Mouse (Mus musculus) limb, embryonic 13.5 days (tissue): ENCODE results near the gene AI837181. TPM values are rescaled to one million over a fixed set of nuclear protein-coding genes. Genes with fewer than 3 reads are reported as not detected.

Source experiments
- ATAC-seq: fragments of 200-750 bp; cut with Nextera tagmentation; 2 replicates; pipeline ENCODE4 v1.8.0; 2017; ENCODE audit warnings: low read depth, moderate number of reproducible peaks, moderate TSS enrichment; ENCODE audit not compliant: low FRiP score
- H3K27ac ChIP-seq: fragments of 300-500 bp; sonication (generic); 2 replicates; pipeline ENCODE4 v1.5.1; 2015; ENCODE audit warnings: inconsistent platforms, mild to moderate bottlenecking, moderate library complexity
- H3K27me3 ChIP-seq: fragments of 300-500 bp; sonication (generic); 2 replicates; pipeline ENCODE4 v1.6.1; 2015; ENCODE audit warnings: mild to moderate bottlenecking, inconsistent platforms
- H3K36me3 ChIP-seq: fragments of 300-500 bp; sonication (generic); 2 replicates; pipeline ENCODE4 v1.6.1; 2015; ENCODE audit warnings: inconsistent platforms, mild to moderate bottlenecking, moderate library complexity
- H3K4me1 ChIP-seq: fragments of 300-500 bp; sonication (generic); 2 replicates; pipeline ENCODE4 v1.6.1; 2015; ENCODE audit warnings: inconsistent platforms
- H3K4me2 ChIP-seq: fragments of 300-500 bp; sonication (generic); replicated peaks from 2 replicates; pipeline ENCODE4 v1.6.1; 2015; ENCODE audit warnings: inconsistent platforms, mild to moderate bottlenecking, moderate library complexity
- H3K4me3 ChIP-seq: fragments of 300-500 bp; sonication (generic); 2 replicates; pipeline ENCODE4 v1.5.1; 2015; ENCODE audit warnings: moderate library complexity, mild to moderate bottlenecking, inconsistent platforms
- H3K9ac ChIP-seq: fragments of 300-500 bp; sonication (generic); 2 replicates; pipeline ENCODE4 v1.6.1; 2015; ENCODE audit warnings: mild to moderate bottlenecking, inconsistent platforms
- H3K9me3 ChIP-seq: fragments of 300-500 bp; sonication (generic); 2 replicates; pipeline ENCODE4 v1.6.1; 2016; ENCODE audit warnings: inconsistent platforms
- WGBS: fragments of 180-500 bp; shearing (Covaris S2); methylation state at CpG from one replicate; pipeline ENCODE4 v1.1.7; 2015; 5-methylcytosine and 5-hydroxymethylcytosine counted together
- polyA plus RNA-seq: library from polyadenylated mRNA; unstranded; fragments of >200 nt; fragmentation: Nextera tagmentation; extraction: Ambion mirVana; gene quantifications from 2 replicates; pipeline ENCODE4 v1.2.1, GENCODE M21; 2015

AI837181 gene
- polyA plus RNA-seq, 1 experiment from 2014 or later, result 77.9 TPM

DNA sequence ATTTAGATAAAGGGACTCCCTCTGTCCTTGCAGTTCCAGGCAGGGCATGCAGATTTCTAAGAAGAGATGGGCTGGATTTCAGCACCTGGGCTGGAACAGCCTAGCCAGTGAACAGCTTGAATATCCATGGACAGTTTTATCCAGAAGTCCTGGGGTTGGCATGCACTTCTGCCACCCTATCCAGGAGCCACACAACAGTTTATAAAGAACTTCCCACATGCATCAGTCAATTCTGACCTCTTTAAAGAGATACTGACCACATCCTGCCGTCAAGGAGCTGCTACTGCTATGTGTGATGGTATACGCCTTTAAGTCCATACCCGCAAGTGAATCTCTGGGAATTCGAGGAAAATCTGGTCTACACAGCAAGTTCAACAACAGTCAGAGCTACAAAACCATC is 4.3 kb downstream of the AI837181 start:
- H3K36me3 ChIP-seq, result peaks cover 17% of the 10 kb centered on the region
- H3K4me3 ChIP-seq, result no peak overlapping the region
- no peak overlapping the region for H3K9ac ChIP-seq
- no peak overlapping the region for H3K4me2 ChIP-seq
- H3K27me3 ChIP-seq, result no peaks in the 10 kb centered on the region
- H3K27ac ChIP-seq, result no peak overlapping the region
- WGBS, result 84% methylated on average over 4 of the region's 4 CpGs
- H3K4me1 ChIP-seq, result peaks cover 38% of the 10 kb centered on the region
- no peak for ATAC-seq
- no peaks in the 10 kb centered on the region for H3K9me3 ChIP-seq

DNA sequence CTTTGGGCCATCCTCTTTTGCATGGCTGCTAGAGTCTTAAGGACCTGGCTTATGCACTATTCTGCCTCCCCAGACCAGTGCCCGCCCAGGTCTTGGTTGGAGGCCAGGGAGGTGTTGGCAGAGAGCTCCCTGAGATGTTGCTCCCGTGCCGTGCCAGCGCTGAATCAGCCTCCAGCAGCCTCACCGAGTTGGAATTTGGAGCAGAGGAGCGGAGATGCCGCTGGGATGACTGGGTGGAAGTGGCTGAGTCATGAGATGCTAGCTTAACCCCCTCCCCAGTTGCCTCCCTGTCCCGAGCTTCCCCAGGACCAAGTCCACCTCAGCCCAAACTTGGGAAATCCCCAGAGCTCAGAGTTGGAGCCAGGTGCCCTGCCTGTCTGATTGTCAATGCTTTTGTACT is 4.9 kb downstream of the AI837181 start:
- Histone ChIP-seq H3K27ac (no peak overlapping the region), H3K4me1 (peaks cover 38% of the 10 kb centered on the region), H3K27me3 (no peaks in the 10 kb centered on the region), H3K36me3 (peaks cover 17% of the 10 kb centered on the region), H3K4me2 (no peak overlapping the region), H3K9ac (no peak overlapping the region), H3K4me3 (no peak overlapping the region), H3K9me3 (no peaks in the 10 kb centered on the region)
- ATAC-seq, result no peak
- 69% methylated on average over 8 of the region's 8 CpGs for WGBS

DNA sequence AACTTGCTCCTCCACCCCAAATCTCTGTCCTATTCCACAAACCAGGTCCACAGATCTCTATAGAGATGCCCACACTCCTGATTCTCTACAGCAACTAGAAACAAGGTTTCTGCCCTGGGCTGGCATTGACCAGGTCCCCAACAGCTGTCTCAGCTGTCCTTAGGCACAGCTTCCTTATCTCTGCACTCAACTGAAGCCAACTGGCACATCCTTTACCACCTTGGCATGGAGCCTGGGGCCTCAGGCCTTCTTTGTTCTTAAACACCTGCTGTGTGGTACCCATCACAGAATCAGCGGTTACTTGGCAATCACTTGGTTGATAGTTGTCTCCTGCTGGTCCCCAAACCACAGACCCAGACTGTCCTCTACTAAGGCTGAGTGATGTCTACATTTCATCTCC is 5.5 kb downstream of the AI837181 start:
- 95% methylated on average over 1 of the region's 1 CpGs for WGBS
- H3K27ac ChIP-seq, result no peak overlapping the region
- ATAC-seq, result no peak

DNA sequence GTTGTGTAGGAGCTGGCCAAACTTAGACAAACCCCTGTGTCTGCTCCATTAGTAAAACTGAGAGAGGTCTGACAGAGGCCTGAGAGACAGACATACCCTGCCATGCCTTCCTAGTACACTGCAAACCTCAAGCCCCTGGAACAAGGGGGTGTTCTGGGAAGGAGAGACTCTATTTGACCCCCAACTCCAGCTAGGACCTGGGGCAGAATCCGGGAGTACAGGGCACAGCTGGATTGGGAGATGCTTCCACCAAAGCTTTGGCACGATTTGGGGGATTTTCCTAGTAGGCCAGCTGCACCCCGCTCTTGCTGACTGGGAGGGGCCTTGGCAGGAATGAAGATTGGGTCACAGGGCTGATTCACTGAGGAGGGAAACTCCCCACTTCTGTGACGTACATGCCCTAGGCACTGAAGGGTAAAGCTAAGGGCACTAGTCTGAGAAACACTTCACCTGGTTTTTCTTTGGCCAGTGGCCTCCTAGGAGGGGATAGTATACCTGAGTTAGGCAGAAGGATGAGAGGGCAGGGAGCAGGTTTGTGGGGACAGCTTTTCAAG is 7.0 kb downstream of the AI837181 start:
- no peak for ATAC-seq
- H3K27me3 ChIP-seq, result no peaks in the 10 kb centered on the region
- peak overlapping the region; percentile 70; the same call in 1 of the 2 replicates for H3K27ac ChIP-seq
- no peak overlapping the region for H3K4me2 ChIP-seq
- H3K36me3 ChIP-seq, result peaks cover 4% of the 10 kb centered on the region
- peaks cover 24% of the 10 kb centered on the region for H3K4me1 ChIP-seq
- WGBS, result 79% methylated on average over 4 of the region's 4 CpGs
- no peak overlapping the region for H3K4me3 ChIP-seq
- no peak overlapping the region for H3K9ac ChIP-seq
- H3K9me3 ChIP-seq, result no peaks in the 10 kb centered on the region

More for the DNA sequence above, 5.5 kb downstream of the AI837181 start:
- peaks cover 17% of the 10 kb centered on the region for H3K36me3 ChIP-seq
- no peak overlapping the region for H3K4me3 ChIP-seq
- H3K4me1 ChIP-seq, result peaks cover 38% of the 10 kb centered on the region
- no peak overlapping the region for H3K9ac ChIP-seq
- no peaks in the 10 kb centered on the region for H3K27me3 ChIP-seq
- H3K9me3 ChIP-seq, result no peaks in the 10 kb centered on the region
- H3K4me2 ChIP-seq, result no peak overlapping the region

DNA sequence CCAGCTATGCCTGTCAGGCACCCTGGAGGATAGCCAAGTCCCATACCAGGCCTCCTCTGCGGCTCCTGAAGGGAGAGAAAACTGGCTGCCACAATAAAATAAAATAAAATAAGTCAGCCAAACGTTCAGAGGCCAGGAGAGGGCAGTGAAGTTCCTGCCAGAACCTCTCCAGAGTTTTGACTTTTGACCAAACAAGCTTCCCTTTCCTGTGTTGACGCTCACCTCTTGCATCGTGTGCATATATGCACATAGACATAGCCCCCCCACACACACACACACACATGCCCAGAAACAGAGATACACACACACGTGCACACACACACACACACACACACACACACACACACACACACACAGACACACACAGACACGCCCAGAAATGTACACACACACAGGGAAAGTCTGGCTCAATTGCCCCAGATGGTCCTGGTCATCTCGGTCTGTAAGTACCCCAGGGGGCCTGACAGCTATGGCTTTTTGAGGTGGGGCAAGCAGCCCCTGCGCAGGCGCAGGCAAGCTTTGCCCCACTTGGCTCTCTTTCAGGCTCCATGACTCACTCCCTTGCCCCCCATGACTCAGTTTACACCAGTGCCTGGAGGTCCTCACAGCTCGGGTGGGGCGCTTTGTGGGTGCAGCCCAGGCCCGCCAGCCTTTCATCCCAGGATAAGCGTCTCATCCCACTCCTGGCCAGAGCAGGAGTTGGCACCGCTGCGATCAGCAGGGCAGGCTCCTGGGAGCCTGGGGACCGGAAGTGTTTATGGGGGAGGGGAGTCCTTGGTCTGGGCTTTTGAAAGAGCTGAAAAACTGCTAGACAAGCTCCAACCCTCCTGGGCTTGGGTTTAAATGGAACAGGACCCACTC is 8.3 kb downstream of the AI837181 start:
- Histone ChIP-seq H3K36me3 (no peaks in the 10 kb centered on the region), H3K9ac (peak overlapping the region; percentile 68), H3K4me3 (peak overlapping the region; percentile 37), H3K27me3 (no peaks in the 10 kb centered on the region), H3K4me2 (peak overlapping the region; percentile 75), H3K9me3 (no peaks in the 10 kb centered on the region), H3K4me1 (peaks cover 17% of the 10 kb centered on the region), H3K27ac (peak overlapping the region; percentile 70; the same call in 1 of the 2 replicates)
- ATAC-seq, result 0 out of 2 replicates have a peak, but pooled peaks have one; percentile 40
- WGBS, result 4% methylated on average over 16 of the region's 16 CpGs

- 65% methylated on average over 7 of the region's 7 CpGs for WGBS
- H3K27me3 ChIP-seq, result no peaks in the 10 kb centered on the region
- peak overlapping the region; percentile 75 for H3K4me2 ChIP-seq
- ATAC-seq, result no peak
- peak overlapping the region; percentile 37; the same call in 1 of the 2 replicates for H3K4me3 ChIP-seq
- no peaks in the 10 kb centered on the region for H3K36me3 ChIP-seq
- H3K4me1 ChIP-seq, result peaks cover 17% of the 10 kb centered on the region
- no peak overlapping the region for H3K27ac ChIP-seq
- H3K9me3 ChIP-seq, result no peaks in the 10 kb centered on the region
- peak overlapping the region; percentile 68; the same call in 1 of the 2 replicates for H3K9ac ChIP-seq
These were observed 9.0 kb downstream of the AI837181 start for GRCm38 (mm10) chr19:5433951-5434350.

- Histone ChIP-seq H3K4me1 (peaks cover 21% of the 10 kb centered on the region), H3K27me3 (peaks cover 47% of the 10 kb centered on the region), H3K27ac (no peak overlapping the region), H3K9ac (no peak overlapping the region), H3K36me3 (no peaks in the 10 kb centered on the region), H3K9me3 (peaks cover 14% of the 10 kb centered on the region; the same call in 1 of the 2 replicates), H3K4me2 (no peak overlapping the region), H3K4me3 (no peak overlapping the region)
- no peak for ATAC-seq
- 60% methylated on average over 9 of the region's 9 CpGs for WGBS
These were observed 19.5 kb downstream of the AI837181 start for GRCm38 (mm10) chr19:5444371-5444908.

DNA sequence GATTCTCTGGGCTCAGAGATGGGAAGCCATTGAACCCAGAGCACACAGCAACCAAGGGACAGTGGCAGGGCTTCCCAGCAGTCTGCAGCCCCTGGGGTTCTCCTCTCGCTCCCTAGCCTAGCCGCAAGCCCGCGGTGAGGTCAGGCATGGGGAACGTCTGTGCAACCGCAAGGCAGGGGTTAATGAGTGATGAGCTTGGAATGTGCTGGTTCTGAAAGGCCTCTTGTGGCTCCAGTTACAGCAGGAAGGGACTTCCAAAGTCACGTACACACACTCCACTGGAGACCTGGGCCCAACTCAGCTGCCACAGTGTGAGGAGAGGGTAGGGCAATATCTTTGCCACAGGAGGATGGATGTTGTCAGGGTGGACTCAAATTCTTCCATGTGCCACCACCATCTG is 20.0 kb downstream of the AI837181 start:
- Histone ChIP-seq H3K4me3 (no peak overlapping the region), H3K36me3 (no peaks in the 10 kb centered on the region), H3K4me2 (no peak overlapping the region), H3K27ac (no peak overlapping the region), H3K9me3 (peaks cover 14% of the 10 kb centered on the region; the same call in 1 of the 2 replicates), H3K9ac (no peak overlapping the region), H3K4me1 (peaks cover 21% of the 10 kb centered on the region), H3K27me3 (peaks cover 52% of the 10 kb centered on the region)
- no peak for ATAC-seq
- 30% methylated on average over 7 of the region's 7 CpGs for WGBS

DNA sequence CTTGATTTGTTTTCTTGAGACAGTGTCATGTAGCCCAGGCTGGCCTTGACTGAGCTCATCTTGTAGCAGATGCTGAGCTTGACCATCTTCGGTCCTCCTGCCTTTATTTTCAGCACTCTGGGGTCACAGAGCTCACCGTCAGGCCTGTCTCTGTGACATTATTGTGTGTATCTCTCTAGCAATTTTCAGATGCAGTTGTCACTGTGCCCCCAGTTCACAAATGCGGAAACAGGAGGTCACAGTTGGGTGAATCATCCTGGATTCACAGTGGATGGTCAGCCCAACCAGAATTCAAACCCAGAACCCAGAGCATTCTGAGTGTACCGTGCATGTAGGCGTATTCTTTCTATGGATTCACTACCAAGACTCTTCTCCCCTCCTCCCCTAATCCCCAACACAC is 20.8 kb downstream of the AI837181 start:
- Histone ChIP-seq H3K4me1 (peaks cover 21% of the 10 kb centered on the region), H3K27ac (no peak overlapping the region), H3K4me3 (no peak overlapping the region), H3K9ac (no peak overlapping the region), H3K9me3 (peaks cover 8% of the 10 kb centered on the region; the same call in 1 of the 2 replicates), H3K27me3 (peaks cover 60% of the 10 kb centered on the region), H3K4me2 (no peak overlapping the region), H3K36me3 (no peaks in the 10 kb centered on the region)
- WGBS, result 89% methylated on average over 5 of the region's 5 CpGs
- ATAC-seq, result no peak

DNA sequence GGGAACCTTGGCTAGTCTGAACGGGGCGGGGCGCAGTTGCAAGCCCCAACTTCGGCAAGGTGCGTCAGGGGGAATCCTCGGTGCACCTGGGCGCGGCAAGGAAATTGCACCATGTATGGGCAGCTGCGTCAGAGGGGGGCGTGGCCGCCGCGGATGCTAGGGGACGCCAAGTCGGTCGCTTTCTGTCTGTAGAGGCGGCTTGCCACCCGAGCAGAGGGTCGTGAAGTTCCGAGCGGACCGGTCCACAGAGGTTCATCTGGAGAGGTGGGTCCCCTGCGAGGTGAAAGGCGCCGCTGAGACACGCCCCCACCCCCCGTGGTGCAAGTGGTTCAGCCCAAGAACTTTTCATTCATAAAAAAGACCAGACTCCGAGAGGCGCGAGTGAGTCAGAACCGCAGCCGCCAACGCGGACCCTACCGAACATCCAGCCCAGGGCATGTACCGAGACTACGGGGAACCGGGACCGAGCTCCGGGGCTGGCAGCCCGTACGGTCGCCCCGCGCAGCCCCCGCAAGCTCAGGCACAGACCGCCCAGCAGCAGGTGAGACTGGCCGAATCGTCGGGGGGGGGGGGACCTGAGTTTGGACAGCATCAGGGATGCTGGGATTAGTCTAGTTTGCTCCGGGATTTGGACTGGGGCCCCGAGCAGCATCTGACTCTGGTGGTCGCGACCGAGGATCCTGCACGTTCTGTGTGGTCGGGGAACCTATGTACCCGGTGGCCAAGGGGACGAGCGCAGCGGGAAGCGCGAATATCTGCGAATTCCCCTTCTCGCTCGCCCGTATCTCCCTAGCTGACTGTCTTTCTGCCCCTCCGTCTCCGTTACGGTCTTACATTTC is 22.8 kb downstream of the AI837181 start, which contains the start of gene Fosl1:
TSS of gene Fosl1 (plus strand) at position 33 of the 839 bp plus-strand sequence.
- peak within 1 kb of the TSS; percentile 58 for H3K4me3 ChIP-seq
- WGBS, result under 1% methylated on average over 70 of the region's 70 CpGs
- no peak within 1 kb of the TSS for H3K27ac ChIP-seq
- H3K9ac ChIP-seq, result peak within 1 kb of the TSS; percentile 61
- H3K36me3 ChIP-seq, result no peaks in the 10 kb centered on the region
- peaks cover 21% of the 10 kb centered on the region for H3K4me1 ChIP-seq
- peak; percentile 79; the same call in 1 of the 2 replicates for ATAC-seq
- peaks cover 8% of the 10 kb centered on the region; the same call in 1 of the 2 replicates for H3K9me3 ChIP-seq
- peak within 1 kb of the TSS; percentile 95 for H3K4me2 ChIP-seq
- H3K27me3 ChIP-seq, result peaks cover 62% of the 10 kb centered on the region

DNA sequence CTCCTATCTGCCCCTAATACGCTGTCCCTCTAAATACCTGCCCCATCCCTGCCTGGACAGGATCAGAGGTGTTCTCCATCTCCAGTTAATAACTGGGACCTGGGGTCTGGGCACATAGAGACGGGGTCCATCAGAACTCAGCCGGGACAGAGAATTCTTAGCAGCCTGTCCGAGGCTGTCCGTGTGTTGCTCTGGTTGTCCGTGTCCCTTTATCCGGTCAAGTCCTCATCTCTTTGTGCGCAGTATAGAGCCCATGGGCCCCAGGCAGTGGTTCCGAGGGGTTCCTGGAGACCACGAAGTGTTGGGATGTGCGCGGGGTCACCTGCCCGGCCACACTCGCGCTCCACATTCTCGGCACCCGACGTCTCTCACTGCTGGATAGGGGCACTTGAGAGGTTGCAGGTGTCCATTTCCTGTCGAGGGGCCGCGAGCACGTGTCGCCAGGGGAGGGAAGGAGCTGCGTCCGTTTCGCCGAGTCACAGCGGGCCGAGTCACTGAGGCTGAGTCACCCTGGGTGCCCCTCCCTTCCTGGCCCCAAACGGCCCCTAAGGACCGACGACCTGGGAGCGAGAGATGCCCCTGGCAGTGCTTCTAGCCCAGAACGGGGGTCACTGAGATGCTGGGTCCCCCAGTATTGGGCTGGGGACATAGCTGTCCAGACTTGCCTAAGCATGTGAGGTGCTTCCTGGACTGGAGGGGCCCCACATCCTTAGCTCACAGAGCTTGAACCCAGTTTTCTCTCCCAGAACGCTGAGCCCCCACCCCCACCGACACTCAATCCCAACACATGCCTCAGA is 23.6 kb downstream of the AI837181 start:
- H3K4me1 ChIP-seq, result peaks cover 21% of the 10 kb centered on the region
- peak overlapping the region; percentile 58 for H3K4me3 ChIP-seq
- no peaks in the 10 kb centered on the region for H3K36me3 ChIP-seq
- no peak overlapping the region for H3K9ac ChIP-seq
- H3K9me3 ChIP-seq, result peaks cover 8% of the 10 kb centered on the region; the same call in 1 of the 2 replicates
- H3K27ac ChIP-seq, result no peak overlapping the region
- peaks cover 62% of the 10 kb centered on the region for H3K27me3 ChIP-seq
- 6% methylated on average over 36 of the region's 36 CpGs for WGBS
- H3K4me2 ChIP-seq, result peak overlapping the region; percentile 95
- no peak for ATAC-seq
